Mouse (Mus musculus): Measurements from ENCODE around the gene Zfhx3. TPM values are rescaled to one million over a fixed set of nuclear protein-coding genes. Genes with fewer than 3 reads are reported as not detected.
A peak's percentile ranks its signal among the peaks of the same experiment; 100 is the strongest.

Gene Zfhx3
- total and polyA plus RNA-seq, 2 experiments from 2014 or later, result 9.6 to 13.8 TPM

DNA sequence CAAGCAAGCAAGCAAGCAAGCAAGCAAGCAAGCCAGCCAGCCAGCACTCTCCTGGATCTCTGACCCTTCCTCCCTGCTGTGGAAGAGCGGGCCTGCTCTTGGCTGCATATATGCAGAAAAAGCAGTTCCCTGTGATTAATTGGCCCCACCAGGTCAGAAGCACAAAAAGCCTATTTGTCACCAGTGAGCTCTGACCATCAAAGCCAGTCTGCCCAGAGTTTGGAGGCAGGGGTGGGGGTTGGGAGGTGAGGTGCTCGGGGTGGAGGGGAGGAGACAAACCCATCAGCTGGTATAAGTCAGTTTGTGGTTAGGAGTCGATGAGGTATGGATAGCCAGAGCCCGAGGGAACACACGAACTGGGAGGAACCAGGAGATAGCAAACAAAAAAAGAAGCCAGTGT is 421.0 kb downstream of the Zfhx3 start:
- no peaks in the 10 kb centered on the region for H3K36me3 ChIP-seq (ENCODE audit: insufficient read depth)
- WGBS, result 28% methylated on average over 5 of the region's 5 CpGs
- H3K4me3 ChIP-seq (ENCODE audit: low read depth, low read length), result no peak overlapping the region
- no peak for DNase-seq
- H3K9me3 ChIP-seq (ENCODE audit: low read length), result no peaks in the 10 kb centered on the region
- no peaks in the 10 kb centered on the region for H3K4me1 ChIP-seq (ENCODE audit: insufficient read depth)
- ATAC-seq, result no peak
- no peak for TF ChIP-seq CTCF (IDR thresholded peaks at IDR 0.05; ENCODE audit: low read depth)
- peaks cover 6% of the 10 kb centered on the region; the same call in 1 of the 2 replicates for H3K27me3 ChIP-seq (ENCODE audit: insufficient read depth, low read length)
- H3K27ac ChIP-seq (ENCODE audit: low read depth, low read length), result no peak overlapping the region
- no peak overlapping the region for H3K4me2 ChIP-seq (ENCODE audit: low read depth)
- no peak overlapping the region for H3K9ac ChIP-seq

- Histone ChIP-seq H3K27me3 (ENCODE audit: insufficient read depth, low read length) (peaks cover 6% of the 10 kb centered on the region; the same call in 1 of the 2 replicates), H3K36me3 (ENCODE audit: insufficient read depth) (no peaks in the 10 kb centered on the region), H3K4me3 (ENCODE audit: low read depth, low read length) (no peak overlapping the region), H3K4me2 (ENCODE audit: low read depth) (no peak overlapping the region), H3K9ac (no peak overlapping the region), H3K27ac (ENCODE audit: low read depth, low read length) (no peak overlapping the region), H3K9me3 (ENCODE audit: low read length) (no peaks in the 10 kb centered on the region), H3K4me1 (ENCODE audit: insufficient read depth) (no peaks in the 10 kb centered on the region)
- no peak for DNase-seq
- 66% methylated on average over 8 of the region's 8 CpGs for WGBS
- no peak for TF ChIP-seq CTCF (IDR thresholded peaks at IDR 0.05; ENCODE audit: low read depth)
- ATAC-seq, result no peak
These were observed 421.4 kb downstream of the Zfhx3 start for GRCm38 (mm10) chr8:108363856-108364255.

- H3K4me2 ChIP-seq (ENCODE audit: low read depth), result no peak overlapping the region
- no peak overlapping the region for H3K9ac ChIP-seq
- H3K4me3 ChIP-seq (ENCODE audit: low read depth, low read length), result no peak overlapping the region
- ATAC-seq, result no peak; the same call in 1 of the 2 replicates
- H3K27me3 ChIP-seq (ENCODE audit: insufficient read depth, low read length), result peaks cover 10% of the 10 kb centered on the region; the same call in 1 of the 2 replicates
- DNase-seq, result peak; percentile 46
- H3K36me3 ChIP-seq (ENCODE audit: insufficient read depth), result no peaks in the 10 kb centered on the region
- 15% methylated on average over 6 of the region's 6 CpGs for WGBS
- H3K4me1 ChIP-seq (ENCODE audit: insufficient read depth), result no peaks in the 10 kb centered on the region; the same call in 1 of the 2 replicates
- no peak overlapping the region for H3K27ac ChIP-seq (ENCODE audit: low read depth, low read length)
- no peaks in the 10 kb centered on the region for H3K9me3 ChIP-seq (ENCODE audit: low read length)
- 0 out of 2 replicates have a peak, but pooled peaks have one; percentile 2 for TF ChIP-seq CTCF (IDR thresholded peaks at IDR 0.05; ENCODE audit: low read depth)
These were observed 426.6 kb downstream of the Zfhx3 start for GRCm38 (mm10) chr8:108369081-108369480.

GRCm38 (mm10) chr8:108370731-108371130 is 428.3 kb downstream of the Zfhx3 start:
- no peak overlapping the region for H3K27ac ChIP-seq (ENCODE audit: low read depth, low read length)
- H3K4me3 ChIP-seq (ENCODE audit: low read depth, low read length), result no peak overlapping the region
- no peak for ATAC-seq
- H3K27me3 ChIP-seq (ENCODE audit: insufficient read depth, low read length), result 0 out of 2 replicates have a peak, but pooled peaks cover 3% of the 10 kb centered on the region
- H3K4me1 ChIP-seq (ENCODE audit: insufficient read depth), result no peaks in the 10 kb centered on the region; the same call in 1 of the 2 replicates
- no peak for TF ChIP-seq CTCF (IDR thresholded peaks at IDR 0.05; ENCODE audit: low read depth)
- no peak overlapping the region for H3K9ac ChIP-seq
- WGBS, result 87% methylated on average over 6 of the region's 6 CpGs
- no peak overlapping the region for H3K4me2 ChIP-seq (ENCODE audit: low read depth)
- H3K9me3 ChIP-seq (ENCODE audit: low read length), result no peaks in the 10 kb centered on the region
- no peak for DNase-seq
- H3K36me3 ChIP-seq (ENCODE audit: insufficient read depth), result no peaks in the 10 kb centered on the region

DNA sequence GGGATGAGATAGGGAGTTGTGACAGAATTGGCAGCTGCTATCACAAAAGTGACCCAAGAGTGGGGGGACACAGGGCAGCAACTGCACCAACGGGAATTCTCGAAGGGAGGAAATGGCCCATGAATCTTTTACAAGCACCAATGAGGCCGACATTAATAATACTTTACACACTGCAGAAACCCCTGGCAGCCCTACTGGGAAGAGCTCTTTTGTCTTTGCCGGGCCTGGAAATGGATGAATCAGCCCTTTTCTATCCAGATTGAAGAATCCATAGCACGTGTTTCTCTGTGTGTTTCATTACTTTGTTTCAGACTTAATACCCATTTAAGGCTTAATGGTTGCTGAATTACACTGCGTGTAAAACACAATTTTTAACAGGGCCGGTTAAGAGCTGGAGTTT is 430.6 kb downstream of the Zfhx3 start:
- Histone ChIP-seq H3K9ac (no peak overlapping the region), H3K4me1 (ENCODE audit: insufficient read depth) (no peaks in the 10 kb centered on the region; the same call in 1 of the 2 replicates), H3K9me3 (ENCODE audit: low read length) (no peaks in the 10 kb centered on the region), H3K27me3 (ENCODE audit: insufficient read depth, low read length) (0 out of 2 replicates have a peak, but pooled peaks cover 3% of the 10 kb centered on the region), H3K27ac (ENCODE audit: low read depth, low read length) (no peak overlapping the region), H3K4me3 (ENCODE audit: low read depth, low read length) (no peak overlapping the region), H3K4me2 (ENCODE audit: low read depth) (no peak overlapping the region), H3K36me3 (ENCODE audit: insufficient read depth) (no peaks in the 10 kb centered on the region)
- DNase-seq, result peak; percentile 27
- WGBS, result 11% methylated on average over 7 of the region's 7 CpGs
- ATAC-seq, result no peak
- no peak for TF ChIP-seq CTCF (IDR thresholded peaks at IDR 0.05; ENCODE audit: low read depth)

DNA sequence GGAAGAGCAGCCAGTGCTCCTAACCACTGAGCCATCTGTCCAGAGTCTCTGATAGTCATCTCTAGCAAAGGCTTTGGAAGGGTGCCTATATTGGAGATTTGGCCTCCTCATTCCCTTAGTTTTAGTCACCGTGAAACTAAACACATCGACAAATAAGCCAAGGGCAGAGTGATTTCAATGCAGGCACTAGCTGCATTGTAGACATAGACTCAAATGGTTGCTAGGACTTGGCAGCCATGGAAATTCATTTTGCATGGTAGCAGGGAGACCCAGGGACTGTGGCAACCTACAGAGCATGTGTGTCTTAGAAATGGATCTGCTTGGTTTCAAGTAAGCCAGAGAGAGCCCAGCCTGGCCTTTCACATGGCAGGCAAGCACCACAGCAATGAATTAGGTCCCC is 435.6 kb downstream of the Zfhx3 start:
- Histone ChIP-seq H3K4me2 (ENCODE audit: low read depth) (no peak overlapping the region), H3K9ac (no peak overlapping the region), H3K9me3 (ENCODE audit: low read length) (no peaks in the 10 kb centered on the region), H3K36me3 (ENCODE audit: insufficient read depth) (no peaks in the 10 kb centered on the region), H3K4me3 (ENCODE audit: low read depth, low read length) (no peak overlapping the region), H3K27me3 (ENCODE audit: insufficient read depth, low read length) (0 out of 2 replicates have a peak, but pooled peaks cover 5% of the 10 kb centered on the region), H3K4me1 (ENCODE audit: insufficient read depth) (peaks cover 3% of the 10 kb centered on the region; the same call in 1 of the 2 replicates), H3K27ac (ENCODE audit: low read depth, low read length) (no peak overlapping the region)
- TF ChIP-seq CTCF (IDR thresholded peaks at IDR 0.05; ENCODE audit: low read depth), result no peak
- ATAC-seq (no peak), DNase-seq (no peak)
- 77% methylated on average over 2 of the region's 2 CpGs for WGBS

GRCm38 (mm10) chr8:108383121-108383520 is 440.7 kb downstream of the Zfhx3 start:
- no peaks in the 10 kb centered on the region for H3K9me3 ChIP-seq (ENCODE audit: low read length)
- no peak overlapping the region for H3K9ac ChIP-seq
- no peak overlapping the region for H3K4me3 ChIP-seq (ENCODE audit: low read depth, low read length)
- H3K27ac ChIP-seq (ENCODE audit: low read depth, low read length), result no peak overlapping the region
- ATAC-seq (no peak), DNase-seq (no peak)
- TF ChIP-seq CTCF (IDR thresholded peaks at IDR 0.05; ENCODE audit: low read depth), result no peak
- H3K27me3 ChIP-seq (ENCODE audit: insufficient read depth, low read length), result 0 out of 2 replicates have a peak, but pooled peaks cover 5% of the 10 kb centered on the region
- H3K4me2 ChIP-seq (ENCODE audit: low read depth), result no peak overlapping the region
- H3K4me1 ChIP-seq (ENCODE audit: insufficient read depth), result peaks cover 3% of the 10 kb centered on the region; the same call in 1 of the 2 replicates
- no peaks in the 10 kb centered on the region for H3K36me3 ChIP-seq (ENCODE audit: insufficient read depth)
- 47% methylated on average over 4 of the region's 4 CpGs for WGBS
